Mouse (Mus musculus) kidney, adult 18-20 months (tissue): ENCODE measurements around the gene 4930539E08Rik.

ENCODE experiments used
- DNase-seq: peaks from one replicate; pipeline ENCODE4 v3.0.0; 2021

Gene 4930539E08Rik

GRCm38 (mm10) chr17:28915060-28915628 lies at the start of gene 4930539E08Rik:
Gene 4930539E08Rik (minus strand): TSS chr17:28915324.
- no peak for DNase-seq

GRCm38 (mm10) chr17:28961596-28961995 lies 46.5 kb upstream of the 4930539E08Rik start:
- DNase-seq = peak; percentile 49

GRCm38 (mm10) chr17:28960597-28960996 lies 45.5 kb upstream of the 4930539E08Rik start:
- no peak for DNase-seq

- no peak for DNase-seq
Observed at GRCm38 (mm10) chr17:28954416-28954815, 39.3 kb upstream of the 4930539E08Rik start.

- peak; percentile 29 for DNase-seq
Observed at GRCm38 (mm10) chr17:28953251-28953650, 38.1 kb upstream of the 4930539E08Rik start.

GRCm38 (mm10) chr17:28951831-28952799 lies 37.0 kb upstream of the 4930539E08Rik start, which contains the start of gene Kctd20:
Gene Kctd20 (plus strand): TSS chr17:28951950.
- DNase-seq = peak; percentile 97

GRCm38 (mm10) chr17:28950751-28951150 lies 35.6 kb upstream of the 4930539E08Rik start:
- no peak for DNase-seq

- DNase-seq = no peak
Observed at GRCm38 (mm10) chr17:28948661-28949060, 33.5 kb upstream of the 4930539E08Rik start.

GRCm38 (mm10) chr17:28947011-28947939 lies 32.2 kb upstream of the 4930539E08Rik start:
- DNase-seq = no peak

GRCm38 (mm10) chr17:28944481-28944880 lies 29.4 kb upstream of the 4930539E08Rik start:
- DNase-seq = no peak

GRCm38 (mm10) chr17:28943740-28944139 lies 28.6 kb upstream of the 4930539E08Rik start, which contains the start of gene Pxt1:
Gene Pxt1 (minus strand): TSS chr17:28943840.
- DNase-seq = no peak

- DNase-seq = no peak
Observed at GRCm38 (mm10) chr17:28942101-28942500, 27.0 kb upstream of the 4930539E08Rik start.

GRCm38 (mm10) chr17:28940776-28941555 lies 25.8 kb upstream of the 4930539E08Rik start:
- DNase-seq = no peak

- DNase-seq = peak; percentile 76
Observed at GRCm38 (mm10) chr17:28936622-28937345, 21.7 kb upstream of the 4930539E08Rik start.

- DNase-seq = no peak
Observed at GRCm38 (mm10) chr17:28936133-28936532, 21.0 kb upstream of the 4930539E08Rik start.

- DNase-seq = no peak
Observed at GRCm38 (mm10) chr17:28934120-28934916, 19.2 kb upstream of the 4930539E08Rik start.

GRCm38 (mm10) chr17:28932274-28932673 lies 17.1 kb upstream of the 4930539E08Rik start:
- DNase-seq = no peak

GRCm38 (mm10) chr17:28931436-28932211 lies 16.5 kb upstream of the 4930539E08Rik start:
- no peak for DNase-seq

GRCm38 (mm10) chr17:28930392-28931074 lies 15.4 kb upstream of the 4930539E08Rik start:
- peak; percentile 95 for DNase-seq
